Mouse (Mus musculus): Measurements from ENCODE around the gene Rpl34.

Rpl34 gene

GRCm38 (mm10) chr3:130730189-130730653 is at the start of gene Rpl34:
Gene Rpl34 (minus strand): TSS chr3:130730398.
- peak; percentile 95 for DNase-seq (ENCODE audit: low read depth, low spot score)

- no peak for DNase-seq (ENCODE audit: low read depth, low spot score)
Measured at GRCm38 (mm10) chr3:130768172-130768571, 38.0 kb upstream of the Rpl34 start.

GRCm38 (mm10) chr3:130764091-130764490 is 33.9 kb upstream of the Rpl34 start:
- DNase-seq (ENCODE audit: low read depth, low spot score): no peak

DNA sequence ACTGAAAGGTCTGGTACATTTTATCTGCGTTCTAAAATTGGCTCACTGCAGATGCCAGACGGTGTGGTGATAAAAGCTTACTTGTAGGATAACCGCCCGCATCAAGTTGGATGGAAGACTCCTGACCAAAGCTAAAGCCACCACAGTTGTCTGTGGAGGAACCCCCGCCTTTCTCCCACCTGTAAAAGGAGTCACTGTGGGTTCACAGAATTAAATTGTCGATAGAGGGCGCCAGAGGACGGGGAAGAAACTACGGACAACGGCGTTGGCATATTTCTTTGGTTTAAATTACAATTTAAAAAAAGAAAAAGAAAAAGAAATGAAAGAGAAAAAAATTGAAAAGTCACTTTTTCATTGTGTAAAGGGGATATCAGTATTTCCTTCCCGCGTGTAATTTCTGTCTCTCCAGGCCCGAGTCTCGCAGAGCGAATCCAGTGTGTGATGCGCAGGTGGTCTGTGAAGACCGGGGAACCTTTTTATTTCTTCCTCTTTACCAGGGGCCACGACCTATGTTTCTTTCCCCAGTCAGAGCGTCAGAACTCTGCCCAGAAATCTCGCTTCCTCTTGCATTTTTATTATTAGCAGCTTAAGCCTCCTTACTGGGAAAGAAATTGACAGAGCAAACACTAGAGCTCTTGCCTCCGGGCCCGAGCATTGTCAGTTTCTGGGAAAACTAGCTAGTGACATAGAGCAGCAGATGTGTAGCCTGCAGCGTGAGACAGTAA is 30.7 kb upstream of the Rpl34 start:
- DNase-seq (ENCODE audit: low read depth, low spot score): no peak

DNA sequence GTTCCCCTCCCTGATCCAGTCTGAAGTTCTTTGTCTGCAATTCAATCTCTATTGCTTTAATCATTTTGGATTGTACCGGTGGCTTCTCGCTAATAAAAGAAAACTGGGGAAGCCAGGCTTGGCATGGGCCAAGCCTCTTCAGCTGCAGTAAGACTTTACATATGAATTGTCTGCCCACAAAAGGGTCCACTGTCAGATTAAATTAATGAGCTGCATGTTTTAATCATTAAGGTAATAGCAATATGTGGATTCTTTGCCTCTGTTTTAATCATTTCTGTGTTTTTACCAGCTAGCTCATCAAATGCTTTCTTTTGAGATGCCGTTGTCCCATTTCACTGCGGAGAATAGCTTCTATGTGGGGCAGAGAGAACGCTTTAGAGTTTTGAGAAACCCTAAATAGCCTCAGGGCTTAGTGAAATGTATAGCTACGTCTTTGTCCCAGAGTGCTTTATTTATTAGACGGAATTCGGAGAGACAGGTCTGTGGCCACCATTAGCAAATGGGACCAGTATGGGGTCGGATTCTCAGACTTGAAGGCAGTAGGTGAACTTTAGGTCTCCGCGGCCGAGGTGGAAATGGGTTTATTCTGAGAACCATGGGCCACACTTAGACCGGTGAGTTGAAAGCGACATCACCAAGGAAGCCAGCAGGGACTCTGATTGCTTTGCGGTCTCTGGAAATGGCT is 28.1 kb upstream of the Rpl34 start:
- no peak for DNase-seq (ENCODE audit: low read depth, low spot score)

DNA sequence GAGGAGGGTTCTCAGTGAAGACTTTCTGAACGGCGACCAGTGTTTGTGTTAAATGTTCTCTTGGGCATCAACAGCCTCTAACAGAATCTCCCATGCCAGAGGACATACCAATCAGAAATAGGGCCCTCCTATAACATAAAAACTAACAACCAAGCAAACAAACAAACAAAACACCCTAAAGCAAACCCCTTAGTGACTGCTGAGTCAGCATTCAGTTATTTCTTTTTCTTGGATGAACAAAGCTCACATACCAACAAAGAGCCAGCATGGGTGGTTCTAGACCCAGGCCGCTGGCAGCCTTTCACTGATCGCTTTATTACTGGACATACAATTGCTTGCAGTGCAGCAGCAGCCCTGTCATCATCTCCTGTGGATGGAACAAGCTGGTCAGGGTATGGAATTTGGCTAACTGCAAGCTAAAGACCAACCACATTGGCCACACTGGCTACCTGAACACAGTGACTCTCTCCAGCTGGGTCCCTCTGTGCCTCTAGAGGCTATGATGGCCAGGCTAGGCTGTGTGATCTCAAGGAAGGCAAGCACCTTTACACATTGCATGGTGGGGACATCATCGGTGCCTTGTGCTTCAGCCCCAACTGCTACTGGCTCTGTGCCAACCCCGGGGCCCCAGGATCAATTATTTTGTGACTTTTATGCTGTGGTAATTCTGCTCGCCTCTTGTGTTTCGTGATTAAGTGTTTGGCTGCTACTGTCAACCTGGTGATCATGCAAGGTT is 27.1 kb upstream of the Rpl34 start:
- DNase-seq (ENCODE audit: low read depth, low spot score): no peak

GRCm38 (mm10) chr3:130749206-130749605 is 19.0 kb upstream of the Rpl34 start:
- no peak for DNase-seq (ENCODE audit: low read depth, low spot score)

- DNase-seq (ENCODE audit: low read depth, low spot score): no peak
Measured at GRCm38 (mm10) chr3:130746673-130747619, 16.7 kb upstream of the Rpl34 start.

GRCm38 (mm10) chr3:130737652-130738361 is 7.6 kb upstream of the Rpl34 start:
- no peak for DNase-seq (ENCODE audit: low read depth, low spot score)

DNA sequence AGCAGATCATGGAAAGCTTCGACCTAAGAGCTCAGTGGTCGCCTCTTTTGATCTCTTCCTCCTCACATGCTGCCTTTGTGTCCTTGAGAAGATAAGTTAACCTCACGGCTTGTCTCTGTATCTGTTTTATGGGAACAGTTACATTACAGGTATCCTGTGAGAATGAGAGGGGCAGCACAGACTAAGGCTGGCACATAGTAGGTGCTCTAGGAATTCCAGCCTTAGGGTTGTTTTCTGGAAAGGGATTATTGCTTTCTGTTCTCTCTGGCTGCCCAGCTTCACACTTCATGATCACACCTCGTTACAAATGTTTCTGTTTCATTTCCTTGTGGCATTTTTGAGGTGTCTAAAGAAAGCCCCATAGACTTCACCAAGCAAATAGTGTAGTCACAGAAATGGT is 6.6 kb upstream of the Rpl34 start:
- DNase-seq (ENCODE audit: low read depth, low spot score): no peak

DNA sequence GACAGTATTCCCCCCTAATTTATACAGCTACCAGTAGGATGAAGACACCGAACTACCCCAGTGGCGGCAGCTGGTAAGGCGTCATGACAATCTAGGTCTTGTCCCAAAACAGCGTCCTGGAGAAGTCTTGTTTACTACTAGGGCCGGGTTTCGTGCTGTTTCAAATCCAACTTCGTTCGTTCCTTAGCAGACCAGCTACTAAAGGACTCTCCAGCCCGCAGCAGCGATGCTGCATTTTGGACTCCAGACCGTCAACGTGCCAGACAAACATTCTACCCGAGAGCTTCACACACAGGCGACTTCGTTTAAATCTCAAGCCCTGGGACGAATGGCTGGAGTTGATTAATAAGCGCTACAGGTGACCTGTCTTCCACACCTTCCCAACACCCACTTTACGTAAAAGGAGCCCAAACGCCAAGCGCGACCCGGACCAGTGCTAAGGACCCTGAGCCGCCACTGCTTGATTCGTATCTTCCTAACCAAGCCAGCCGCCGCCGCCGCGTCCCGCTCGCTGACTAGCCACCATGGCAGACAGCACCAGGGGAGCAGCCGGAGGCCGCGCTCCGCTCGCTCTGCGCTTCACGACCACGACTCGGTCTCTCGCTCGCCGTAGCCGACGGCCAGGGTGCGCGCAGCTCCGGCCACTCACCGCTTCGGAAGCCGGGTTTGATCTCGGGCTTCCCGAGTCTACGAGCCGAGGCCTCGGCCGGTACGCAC is 568 bp downstream of the Rpl34 start:
- DNase-seq (ENCODE audit: low read depth, low spot score): no peak

DNA sequence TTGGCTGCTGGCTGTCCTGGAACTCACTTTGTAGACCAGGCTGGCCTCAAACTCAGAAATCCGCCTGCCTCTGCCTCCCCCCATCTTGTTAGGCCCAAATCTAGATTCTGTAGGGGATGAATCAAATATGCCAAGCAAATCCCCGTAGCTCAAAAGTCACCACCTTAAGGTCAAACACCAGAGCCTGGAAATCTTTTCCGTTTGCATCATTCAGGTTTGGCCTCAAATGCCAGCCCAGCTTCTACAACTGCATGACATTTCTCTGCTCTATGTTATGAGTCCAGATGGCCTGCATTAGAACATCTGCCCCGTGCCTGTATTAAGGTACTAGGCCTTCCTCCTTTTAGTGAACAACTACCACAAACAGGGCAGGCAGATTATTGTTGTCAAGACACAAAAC is 2.5 kb downstream of the Rpl34 start:
- DNase-seq (ENCODE audit: low read depth, low spot score): no peak

GRCm38 (mm10) chr3:130727036-130727435 is 3.2 kb downstream of the Rpl34 start:
- no peak for DNase-seq (ENCODE audit: low read depth, low spot score)

- no peak for DNase-seq (ENCODE audit: low read depth, low spot score)
Measured at GRCm38 (mm10) chr3:130725718-130726117, 4.5 kb downstream of the Rpl34 start.

GRCm38 (mm10) chr3:130722733-130723478 is 7.3 kb downstream of the Rpl34 start:
- DNase-seq (ENCODE audit: low read depth, low spot score): no peak

GRCm38 (mm10) chr3:130720225-130720624 is 10.0 kb downstream of the Rpl34 start:
- DNase-seq (ENCODE audit: low read depth, low spot score): no peak

DNA sequence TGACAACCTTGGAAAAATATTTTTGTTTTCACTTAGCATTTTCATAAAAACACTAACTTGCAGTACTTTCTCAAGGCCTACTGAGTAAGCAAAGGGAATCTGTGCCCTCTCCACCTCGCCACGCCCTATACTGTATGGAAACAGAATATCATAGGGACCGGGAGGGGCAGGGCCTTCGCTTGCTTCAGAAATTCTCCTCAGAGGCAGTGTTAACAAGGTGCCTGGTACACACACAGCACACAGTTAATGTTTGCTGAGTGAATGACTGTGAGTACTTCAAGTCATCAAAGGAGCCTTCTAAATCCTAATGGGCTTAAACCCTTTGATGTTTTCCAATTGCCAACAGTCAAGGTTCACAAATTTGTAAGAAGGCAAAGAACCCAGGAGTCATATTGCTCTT is 11.3 kb downstream of the Rpl34 start:
- no peak for DNase-seq (ENCODE audit: low read depth, low spot score)

DNA sequence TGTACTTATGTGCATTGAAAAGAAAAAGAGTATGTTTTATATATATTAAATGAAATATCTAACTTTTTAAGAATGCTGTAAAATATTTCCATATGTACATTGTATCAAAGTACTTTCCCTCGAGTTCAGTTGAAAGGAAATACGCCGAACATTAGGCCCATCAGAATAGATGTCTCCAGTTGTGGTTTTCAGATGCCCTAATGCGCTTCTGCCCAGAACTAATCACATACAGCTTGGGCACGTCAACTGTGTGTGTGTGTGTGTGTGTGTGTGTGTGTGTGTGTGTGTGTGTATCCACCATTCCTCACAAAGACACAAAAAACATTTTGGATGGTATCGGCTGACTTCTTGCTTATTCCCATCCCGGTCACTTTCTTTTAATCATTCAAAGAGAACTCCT is 13.6 kb downstream of the Rpl34 start:
- DNase-seq (ENCODE audit: low read depth, low spot score): no peak

All from skeletal muscle tissue, adult 2 months (tissue).